Mouse (Mus musculus) monocyte, adult 5-6 weeks (primary cell): ENCODE measurements around the gene Gm49395. TPM values are rescaled to one million over a fixed set of nuclear protein-coding genes. Genes with fewer than 3 reads are reported as not detected.

Experiments used
- ATAC-seq: fragments of 153-309, 156-312 bp; replicated peaks from 2 replicates; pipeline ENCODE4 v1.8.0; 2017; ENCODE audit warnings: mild to moderate bottlenecking; ENCODE audit not compliant: low TSS enrichment, insufficient number of reproducible peaks, severe bottlenecking, poor library complexity, low FRiP score
- total RNA-seq: library from RNA; stranded (forward); fragments of 200-1000, 200-491, 200-594 nt; gene quantifications from 3 replicates; pipeline ENCODE4 v1.2.3, GENCODE M21; 2017

Gm49395 gene
- 1.1 TPM in 1 of 3 replicates, not detected in the others for total RNA-seq

- ATAC-seq = peak; percentile 32; the same call in 1 of the 2 replicates
These were observed at the start of gene Gm49395, which contains the start of gene Itga1 for GRCm38 (mm10) chr13:115101355-115102191. Gene Gm49395, minus strand, starts transcription at chr13:115101921. Gene Itga1, minus strand, starts transcription at chr13:115101964.

GRCm38 (mm10) chr13:115150602-115151001 is 48.9 kb upstream of the Gm49395 start:
- no peak for ATAC-seq

GRCm38 (mm10) chr13:115149849-115150248 is 48.1 kb upstream of the Gm49395 start:
- no peak for ATAC-seq

GRCm38 (mm10) chr13:115143575-115143974 is 41.9 kb upstream of the Gm49395 start:
- no peak for ATAC-seq

- ATAC-seq = peak; percentile 43; the same call in 1 of the 2 replicates
These were observed 40.3 kb upstream of the Gm49395 start for GRCm38 (mm10) chr13:115142066-115142465.

GRCm38 (mm10) chr13:115138513-115138912 is 36.8 kb upstream of the Gm49395 start:
- no peak for ATAC-seq

- ATAC-seq = no peak; the same call in 1 of the 2 replicates
These were observed 35.0 kb upstream of the Gm49395 start for GRCm38 (mm10) chr13:115136761-115137160.

- no peak for ATAC-seq
These were observed 30.7 kb upstream of the Gm49395 start for GRCm38 (mm10) chr13:115132435-115132834.

- ATAC-seq = no peak
These were observed 29.7 kb upstream of the Gm49395 start for GRCm38 (mm10) chr13:115131381-115131780.

GRCm38 (mm10) chr13:115130035-115130434 is 28.3 kb upstream of the Gm49395 start:
- ATAC-seq = no peak

- no peak for ATAC-seq
These were observed 26.1 kb upstream of the Gm49395 start for GRCm38 (mm10) chr13:115127826-115128225.

- ATAC-seq = no peak
These were observed 24.8 kb upstream of the Gm49395 start for GRCm38 (mm10) chr13:115126534-115126933.

GRCm38 (mm10) chr13:115125130-115125529 is 23.4 kb upstream of the Gm49395 start:
- ATAC-seq = no peak

GRCm38 (mm10) chr13:115124521-115124920 is 22.8 kb upstream of the Gm49395 start:
- no peak for ATAC-seq

GRCm38 (mm10) chr13:115118756-115119155 is 17.0 kb upstream of the Gm49395 start:
- no peak for ATAC-seq

- no peak for ATAC-seq
These were observed 16.5 kb upstream of the Gm49395 start for GRCm38 (mm10) chr13:115118195-115118594.

GRCm38 (mm10) chr13:115116930-115117621 is 15.4 kb upstream of the Gm49395 start:
- no peak for ATAC-seq

GRCm38 (mm10) chr13:115109628-115110027 is 7.9 kb upstream of the Gm49395 start:
- ATAC-seq = no peak

GRCm38 (mm10) chr13:115107436-115107835 is 5.7 kb upstream of the Gm49395 start:
- ATAC-seq = no peak

GRCm38 (mm10) chr13:115106183-115106582 is 4.5 kb upstream of the Gm49395 start:
- ATAC-seq = no peak
